Mouse (Mus musculus): ENCODE measurements around the gene Olfr169. TPM values are rescaled to one million over a fixed set of nuclear protein-coding genes. Genes with fewer than 3 reads are reported as not detected.
"Not testable (repeated sequence)": the region's sequence is repeated elsewhere in the genome, so short reads cannot be mapped to it uniquely, and the experiment has no call there.

Olfr169 gene
- not detected in 2 replicates for polyA plus RNA-seq (2012; ENCODE audit: insufficient read depth, insufficient read length, low replicate concordance, missing spikeins)

DNA sequence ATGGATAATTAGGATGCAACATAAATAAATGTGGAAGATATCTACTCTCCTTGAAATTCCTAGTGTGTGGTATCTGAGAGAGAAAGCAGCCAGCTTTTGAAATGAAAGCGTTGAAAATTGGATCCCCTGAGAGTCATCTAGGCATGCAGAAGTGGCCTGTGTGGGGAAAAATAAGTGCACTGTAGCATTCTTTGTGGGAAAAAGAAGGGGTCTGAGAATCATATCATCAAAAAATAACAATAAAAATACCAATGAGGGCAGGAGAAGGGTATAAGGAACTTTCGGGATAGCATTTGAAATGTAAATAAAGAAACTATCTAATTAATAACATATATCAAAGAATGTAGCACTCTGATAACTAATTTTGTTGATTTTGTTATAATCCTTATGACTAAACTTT is at the start of gene Olfr169:
Gene Olfr169 (minus strand): TSS at position 101 of the 400 bp plus-strand sequence.
- H3K27ac ChIP-seq (ENCODE audit: insufficient read depth, low read depth, low read length); H3K4me3 ChIP-seq (ENCODE audit: insufficient read depth, low read depth, low read length); H3K4me1 ChIP-seq (ENCODE audit: control insufficient read depth, insufficient read depth, low read length): not testable (repeated sequence)
- WGBS, result 91% methylated on average over 2 of the region's 2 CpGs

DNA sequence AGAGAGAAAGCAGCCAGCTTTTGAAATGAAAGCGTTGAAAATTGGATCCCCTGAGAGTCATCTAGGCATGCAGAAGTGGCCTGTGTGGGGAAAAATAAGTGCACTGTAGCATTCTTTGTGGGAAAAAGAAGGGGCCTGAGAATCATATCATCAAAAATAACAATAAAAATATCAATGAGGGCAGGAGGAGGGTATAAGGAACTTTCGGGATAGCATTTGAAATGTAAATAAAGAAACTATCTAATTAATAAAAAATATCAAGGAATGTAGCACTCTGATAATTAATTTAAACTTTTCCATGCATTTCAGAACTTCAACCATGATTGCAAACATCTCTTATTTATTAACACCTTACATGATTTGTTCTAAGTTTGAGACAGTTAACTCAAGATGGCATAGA is 40.2 kb upstream of the Olfr169 start, which contains the start of gene Olfr170:
Gene Olfr170 (minus strand): TSS at position 101 of the 400 bp plus-strand sequence.
- WGBS, result 89% methylated on average over 2 of the region's 2 CpGs
- not testable (repeated sequence) for H3K4me3 ChIP-seq (ENCODE audit: insufficient read depth, low read depth, low read length); H3K27ac ChIP-seq (ENCODE audit: insufficient read depth, low read depth, low read length)

DNA sequence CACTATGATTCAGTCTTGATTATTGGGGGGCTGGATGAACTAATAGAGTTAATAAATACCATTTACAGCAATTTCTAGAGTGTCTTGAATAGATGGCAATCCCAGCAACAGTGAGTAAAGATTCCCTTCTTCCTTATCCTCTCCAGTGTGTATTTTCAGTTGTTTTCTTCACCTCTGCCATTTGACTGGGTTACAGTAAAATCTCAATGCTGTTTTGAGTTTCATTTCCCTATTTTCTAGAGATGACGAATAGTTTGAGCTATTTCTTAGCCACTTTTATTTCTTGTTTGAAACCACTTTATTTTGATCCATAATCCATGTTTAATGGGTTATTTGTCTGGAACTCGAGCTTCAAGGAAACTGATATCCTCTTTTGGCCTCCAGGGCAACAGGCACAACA is 31.6 kb upstream of the Olfr169 start:
- H3K27ac ChIP-seq (ENCODE audit: insufficient read depth, low read depth, low read length), result no peak overlapping the region
- 40% methylated on average over 2 of the region's 2 CpGs for WGBS
- TF ChIP-seq CTCF (IDR thresholded peaks at IDR 0.05; ENCODE audit: insufficient read depth, low read depth, low read length) (no peak), POLR2A (IDR thresholded peaks at IDR 0.05; ENCODE audit: insufficient read depth, low read depth, low read length) (no peak)
- H3K4me3 ChIP-seq (ENCODE audit: insufficient read depth, low read depth, low read length), result no peak overlapping the region
- no peaks in the 10 kb centered on the region for H3K4me1 ChIP-seq (ENCODE audit: control insufficient read depth, insufficient read depth, low read length)

More for the DNA sequence above, 40.2 kb upstream of the Olfr169 start, which contains the start of gene Olfr170:
- not testable (repeated sequence) for H3K4me1 ChIP-seq (ENCODE audit: control insufficient read depth, insufficient read depth, low read length)

DNA sequence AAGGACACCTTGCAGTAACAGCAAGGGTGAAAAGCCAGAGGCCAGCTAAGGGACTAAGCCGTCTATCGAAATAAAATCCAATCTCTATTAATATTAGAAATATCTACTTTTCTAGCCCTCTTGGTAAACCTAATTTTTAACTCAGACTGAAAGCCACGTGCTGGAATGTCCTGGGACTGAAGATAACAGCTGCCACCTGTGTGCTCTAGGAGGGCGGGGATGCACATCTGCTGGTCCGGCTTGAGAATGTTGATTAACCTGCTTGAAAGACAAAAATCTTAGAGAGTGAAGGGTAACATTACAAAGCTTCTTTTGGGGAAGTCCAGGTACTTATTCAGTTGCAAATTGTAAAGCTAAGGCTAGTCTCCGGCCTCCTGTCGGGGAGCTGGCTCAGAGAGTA is 18.2 kb downstream of the Olfr169 start:
- WGBS, result 89% methylated on average over 7 of the region's 7 CpGs
- not testable (repeated sequence) for H3K4me3 ChIP-seq (ENCODE audit: insufficient read depth, low read depth, low read length); H3K27ac ChIP-seq (ENCODE audit: insufficient read depth, low read depth, low read length); H3K4me1 ChIP-seq (ENCODE audit: control insufficient read depth, insufficient read depth, low read length)

DNA sequence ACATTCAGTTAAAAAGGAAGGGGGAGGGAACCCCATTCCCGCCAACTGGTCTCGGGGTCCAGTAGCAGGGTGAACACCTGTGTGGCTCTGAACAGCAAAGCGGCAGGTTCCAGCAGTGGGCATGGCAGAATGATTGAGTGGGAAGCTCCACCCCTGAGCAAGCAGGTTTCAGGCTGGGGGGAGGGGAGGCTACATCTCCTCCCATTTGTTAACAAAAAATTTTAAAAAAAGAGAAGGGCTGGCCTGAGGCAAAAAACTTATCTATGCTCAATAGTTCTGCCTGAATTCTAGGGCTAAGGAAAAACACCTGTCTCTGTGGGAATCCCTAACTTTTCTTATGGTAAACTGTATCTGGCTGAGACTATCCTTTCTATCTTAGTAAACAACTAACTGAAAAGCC is 19.4 kb downstream of the Olfr169 start:
- H3K4me3 ChIP-seq (ENCODE audit: insufficient read depth, low read depth, low read length); H3K4me1 ChIP-seq (ENCODE audit: control insufficient read depth, insufficient read depth, low read length); H3K27ac ChIP-seq (ENCODE audit: insufficient read depth, low read depth, low read length): not testable (repeated sequence)
- WGBS, result 98% methylated on average over 3 of the region's 3 CpGs

DNA sequence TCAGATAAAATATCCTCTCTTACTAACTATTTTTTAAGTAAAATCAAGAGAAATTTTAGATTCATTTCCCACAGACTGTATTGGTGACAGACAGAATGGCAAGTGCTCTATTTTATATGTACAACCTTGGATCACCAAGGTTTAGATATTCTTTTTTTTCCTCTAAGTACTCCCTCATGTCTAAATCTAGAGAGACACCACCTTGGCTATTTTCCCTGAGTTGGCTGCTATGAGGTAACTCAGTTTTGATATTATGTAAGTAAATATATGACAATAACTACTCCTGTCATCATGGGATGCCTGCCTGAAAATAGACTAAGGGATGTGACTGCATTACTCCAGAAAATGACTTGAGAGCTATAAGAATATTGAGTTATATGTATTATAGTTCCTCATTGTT is 36.2 kb downstream of the Olfr169 start, which contains the start of gene Olfr168:
Gene Olfr168 (minus strand): TSS at position 101 of the 400 bp plus-strand sequence.
- Histone ChIP-seq H3K27ac (ENCODE audit: insufficient read depth, low read depth, low read length) (no peak within 1 kb of the TSS), H3K4me3 (ENCODE audit: insufficient read depth, low read depth, low read length) (no peak within 1 kb of the TSS), H3K4me1 (ENCODE audit: control insufficient read depth, insufficient read depth, low read length) (no peaks in the 10 kb centered on the region)
- TF ChIP-seq CTCF (IDR thresholded peaks at IDR 0.05; ENCODE audit: insufficient read depth, low read depth, low read length) (no peak), POLR2A (IDR thresholded peaks at IDR 0.05; ENCODE audit: insufficient read depth, low read depth, low read length) (no peak)

DNA sequence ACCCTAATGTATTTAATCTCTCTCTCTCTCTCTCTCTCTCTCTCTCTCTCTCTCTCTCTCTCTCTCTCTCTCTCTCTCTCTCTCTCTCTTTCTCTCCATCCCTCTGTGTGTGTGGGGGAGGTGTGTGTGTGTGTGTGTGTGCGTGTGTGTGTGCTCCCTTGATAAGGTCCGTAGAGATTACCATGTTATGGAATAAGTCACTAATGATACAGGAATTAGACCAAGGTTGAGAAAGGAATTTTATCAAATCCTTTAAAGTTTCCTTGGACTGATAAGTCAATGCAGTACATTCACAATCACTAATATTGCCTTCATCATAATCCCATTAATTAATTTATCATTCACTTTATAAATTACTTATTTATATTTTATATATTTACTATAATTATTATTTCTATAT is 49.4 kb downstream of the Olfr169 start, which contains the start of gene Olfr167:
Gene Olfr167 (minus strand): TSS at position 101 of the 400 bp plus-strand sequence.
- H3K4me1 ChIP-seq (ENCODE audit: control insufficient read depth, insufficient read depth, low read length), result no peaks in the 10 kb centered on the region
- no peak within 1 kb of the TSS for H3K4me3 ChIP-seq (ENCODE audit: insufficient read depth, low read depth, low read length)
- H3K27ac ChIP-seq (ENCODE audit: insufficient read depth, low read depth, low read length), result no peak within 1 kb of the TSS
- TF ChIP-seq POLR2A (IDR thresholded peaks at IDR 0.05; ENCODE audit: insufficient read depth, low read depth, low read length) (no peak), CTCF (IDR thresholded peaks at IDR 0.05; ENCODE audit: insufficient read depth, low read depth, low read length) (no peak)
- 93% methylated on average over 2 of the region's 2 CpGs for WGBS

Other genes with a start within 250 kb of the Olfr169 start
- not detected in 2 replicates for gene Olfr165, start 148.7 kb downstream of the Olfr169 start, polyA plus RNA-seq (2012; ENCODE audit: insufficient read depth, insufficient read length, low replicate concordance, missing spikeins)
- not detected in 2 replicates for gene Olfr166, start 88.1 kb downstream of the Olfr169 start, polyA plus RNA-seq (2012; ENCODE audit: insufficient read depth, insufficient read length, low replicate concordance, missing spikeins)
- not detected in 2 replicates for gene Olfr167, start 49.5 kb downstream of the Olfr169 start, polyA plus RNA-seq (2012; ENCODE audit: insufficient read depth, insufficient read length, low replicate concordance, missing spikeins)
- not detected in 2 replicates for gene Olfr168, start 36.3 kb downstream of the Olfr169 start, polyA plus RNA-seq (2012; ENCODE audit: insufficient read depth, insufficient read length, low replicate concordance, missing spikeins)
- not detected in 2 replicates for gene Olfr170, start 40.1 kb upstream of the Olfr169 start, polyA plus RNA-seq (2012; ENCODE audit: insufficient read depth, insufficient read length, low replicate concordance, missing spikeins)
- gene Olfr171, start 58.1 kb upstream of the Olfr169 start, polyA plus RNA-seq (2012; ENCODE audit: insufficient read depth, insufficient read length, low replicate concordance, missing spikeins), result not detected in 2 replicates
- not detected in 2 replicates for gene Lamp3, start 134.6 kb upstream of the Olfr169 start, polyA plus RNA-seq (2012; ENCODE audit: insufficient read depth, insufficient read length, low replicate concordance, missing spikeins)
- not detected in 2 replicates for gene B3gnt5, start 188.4 kb upstream of the Olfr169 start, polyA plus RNA-seq (2012; ENCODE audit: insufficient read depth, insufficient read length, low replicate concordance, missing spikeins)

All from olfactory bulb, adult 2 months (tissue).